Comparison of ENCODE assay signal across 14 mouse cellular contexts in genomic region chr10:44256624-44257023, GRCm38 (mm10). TPM values are rescaled to one million over a fixed set of nuclear protein-coding genes. Genes with fewer than 3 reads are reported as not detected.
DNase-seq lines count a peak whose midpoint lies in the region; ATAC-seq and TF ChIP-seq lines count a peak whose summit lies in the region.
"Had no signal": no experiment of that assay in that cellular context is flagged by ENCODE, and none has a peak within 500 bp of the region (broad histone marks: within the 10 kb centered on the region; RNA-seq: fewer than 3 reads in every experiment).

No protein-coding gene starts in this region.

- WGBS in hindbrain, postnatal 0 days, result 28% methylated on average over 7 of the region's 7 CpGs
- WGBS in hindbrain, embryonic 16.5 days, result 28% methylated on average over 7 of the region's 7 CpGs

- no peaks in the 10 kb centered on the region for H3K4me1 ChIP-seq in hindbrain, postnatal 0 days (ENCODE audit: insufficient read depth, low read length)
- H3K4me1 ChIP-seq in hindbrain, embryonic 16.5 days (ENCODE audit: control insufficient read depth, insufficient read depth, low read depth, low read length), result no peaks in the 10 kb centered on the region
- H3K4me1 ChIP-seq: forebrain, embryonic 13.5 days; heart, embryonic 13.5 days; kidney, embryonic 15.5 days; limb, embryonic 12.5 days; stomach, embryonic 15.5 days had no signal

- H3K9me3 ChIP-seq in hindbrain, postnatal 0 days (ENCODE audit: low read length), result no peaks in the 10 kb centered on the region
- H3K9me3 ChIP-seq in hindbrain, embryonic 16.5 days (ENCODE audit: control insufficient read depth, low read length), result no peaks in the 10 kb centered on the region
- H3K9me3 ChIP-seq: forebrain, embryonic 13.5 days; heart, embryonic 13.5 days; kidney, embryonic 15.5 days; limb, embryonic 12.5 days; stomach, embryonic 15.5 days had no signal

- no peak overlapping the region for H3K4me2 ChIP-seq in hindbrain, postnatal 0 days (ENCODE audit: low read depth, low read length)
- H3K4me2 ChIP-seq in hindbrain, embryonic 16.5 days (ENCODE audit: low read length), result no peak overlapping the region
- H3K4me2 ChIP-seq: forebrain, embryonic 13.5 days; heart, embryonic 13.5 days; kidney, embryonic 15.5 days; limb, embryonic 12.5 days; stomach, embryonic 15.5 days had no signal

- no peak overlapping the region for H3K4me3 ChIP-seq in hindbrain, postnatal 0 days (ENCODE audit: low read length)
- H3K4me3 ChIP-seq in hindbrain, embryonic 16.5 days (ENCODE audit: low read length), result no peak overlapping the region
- H3K4me3 ChIP-seq: forebrain, embryonic 13.5 days; heart, embryonic 13.5 days; kidney, embryonic 15.5 days; limb, embryonic 12.5 days; stomach, embryonic 15.5 days had no signal

- DNase-seq in CD4-positive, CD25-positive, alpha-beta regulatory T cell, adult 2 months (ENCODE audit: low read depth, low spot score), result peak; percentile 37
- peak; percentile 48 for DNase-seq in hindbrain, postnatal 0 days (ENCODE audit: low spot score)
- DNase-seq in right cerebral cortex, postnatal 14 days, result peak; percentile 22
- DNase-seq in right cerebral cortex, adult 18-20 months, result no peak
- DNase-seq in retina, postnatal 1 day, result peak; percentile 19
- no peak for DNase-seq in heart, adult 11 months
- DNase-seq: adrenal gland, adult 2 months had no signal

- H3K36me3 ChIP-seq in hindbrain, postnatal 0 days (ENCODE audit: insufficient read depth, low read length), result no peaks in the 10 kb centered on the region
- no peaks in the 10 kb centered on the region for H3K36me3 ChIP-seq in hindbrain, embryonic 16.5 days (ENCODE audit: control insufficient read depth, insufficient read depth, low read length)
- H3K36me3 ChIP-seq: heart, embryonic 13.5 days; kidney, embryonic 15.5 days; limb, embryonic 12.5 days; stomach, embryonic 15.5 days had no signal

- no peak overlapping the region for H3K27ac ChIP-seq in hindbrain, postnatal 0 days
- no peak overlapping the region for H3K27ac ChIP-seq in hindbrain, embryonic 16.5 days (ENCODE audit: low read depth, low read length)
- H3K27ac ChIP-seq: forebrain, embryonic 13.5 days; heart, embryonic 13.5 days; kidney, embryonic 15.5 days; limb, embryonic 12.5 days; stomach, embryonic 15.5 days had no signal

- ATAC-seq in CD4-positive, CD25-positive, alpha-beta regulatory T cell, adult 4 months, result no peak
- ATAC-seq in hindbrain, postnatal 0 days, result no peak
- ATAC-seq in hindbrain, embryonic 16.5 days, result no peak
- ATAC-seq: forebrain, embryonic 13.5 days had no signal

- H3K9ac ChIP-seq in hindbrain, postnatal 0 days (replicated peaks; ENCODE audit: low read length), result no peak overlapping the region
- H3K9ac ChIP-seq in hindbrain, embryonic 16.5 days (ENCODE audit: low read depth, low read length), result no peak overlapping the region
- H3K9ac ChIP-seq: forebrain, embryonic 13.5 days; heart, embryonic 13.5 days; kidney, embryonic 15.5 days; limb, embryonic 12.5 days; stomach, embryonic 15.5 days had no signal

- peak; percentile 44 for TF ChIP-seq CTCF in hindbrain, postnatal 0 days (IDR thresholded peaks at IDR 0.05; ENCODE audit: low read depth)

- H3K27me3 ChIP-seq in hindbrain, postnatal 0 days (ENCODE audit: insufficient read depth, low read length), result no peaks in the 10 kb centered on the region
- no peaks in the 10 kb centered on the region for H3K27me3 ChIP-seq in hindbrain, embryonic 16.5 days (replicated peaks; ENCODE audit: control insufficient read depth, insufficient read depth, low read length)
- H3K27me3 ChIP-seq: forebrain, embryonic 13.5 days; heart, embryonic 13.5 days; kidney, embryonic 15.5 days; limb, embryonic 12.5 days; stomach, embryonic 15.5 days had no signal

RNA-seq across cellular contexts. Expression of gene Atg5, which starts 11.5 kb away (rescaled TPM):
- 10 to 100 TPM; 54.0 to 68.1 TPM for polyA plus RNA-seq in CD4-positive, CD25-positive, alpha-beta regulatory T cell, adult 4 months (2017; shearing (Covaris generic))
- total RNA-seq in hindbrain, postnatal 0 days (2014; rRNA removed), result 23.4 and 24.7 TPM in 2 replicates
- 48.2 and 48.7 TPM in 2 replicates for polyA plus RNA-seq in hindbrain, postnatal 0 days (2015; fragmentation: Nextera tagmentation; extraction: Ambion mirVana)
- polyA plus RNA-seq in hindbrain, embryonic 16.5 days (2015; fragmentation: Nextera tagmentation; extraction: Ambion mirVana), result 44.4 and 47.2 TPM in 2 replicates

Comparison
In these comparisons a context has a peak if more than half of its experiments do, and no peak if none do; other contexts are left out.
1. DNase-seq: peak in CD4-positive, CD25-positive, alpha-beta regulatory T cell, adult 2 months (single experiment), hindbrain, postnatal 0 days (single experiment), right cerebral cortex, postnatal 14 days (single experiment) and retina, postnatal 1 day (single experiment); none in right cerebral cortex, adult 18-20 months (single experiment) and heart, adult 11 months (single experiment).